Mouse (Mus musculus) midbrain, embryonic 16.5 days (tissue): Measurements from ENCODE around the gene Gm614. TPM values are rescaled to one million over a fixed set of nuclear protein-coding genes. Genes with fewer than 3 reads are reported as not detected.

Source experiments
- ATAC-seq: fragments of 200-750 bp; cut with Nextera tagmentation; 2 replicates; pipeline ENCODE4 v1.8.0; 2017; ENCODE audit warnings: moderate TSS enrichment
- H3K27ac ChIP-seq: fragments of 300-500 bp; sonication (generic); 2 replicates; pipeline ENCODE4 v1.5.1; 2014; ENCODE audit warnings: mild to moderate bottlenecking, low read length, mixed read lengths
- H3K27me3 ChIP-seq: fragments of 300-500 bp; sonication (generic); 2 replicates; pipeline ENCODE4 v1.6.1; 2014; ENCODE audit warnings: low read depth, low read length, mixed read lengths; ENCODE audit not compliant: control insufficient read depth, insufficient read depth
- H3K36me3 ChIP-seq: fragments of 300-500 bp; sonication (generic); 2 replicates; pipeline ENCODE4 v1.6.1; 2014; ENCODE audit warnings: mild to moderate bottlenecking, low read length, moderate library complexity, mixed read lengths; ENCODE audit not compliant: control insufficient read depth, insufficient read depth
- H3K4me1 ChIP-seq: fragments of 300-500 bp; sonication (generic); 2 replicates; pipeline ENCODE4 v1.6.1; 2014; ENCODE audit warnings: mild to moderate bottlenecking, low read length, mixed read lengths; ENCODE audit not compliant: control insufficient read depth, insufficient read depth
- H3K4me2 ChIP-seq: fragments of 300-500 bp; sonication (generic); 2 replicates; pipeline ENCODE4 v1.6.1; 2014; ENCODE audit warnings: mild to moderate bottlenecking, low read length, mixed read lengths
- H3K4me3 ChIP-seq: fragments of 300-500 bp; sonication (generic); 2 replicates; pipeline ENCODE4 v1.5.1; 2014; ENCODE audit warnings: low read depth, mild to moderate bottlenecking, low read length, moderate library complexity, mixed read lengths
- H3K9ac ChIP-seq: fragments of 300-500 bp; sonication (generic); 2 replicates; pipeline ENCODE4 v1.6.1; 2014; ENCODE audit warnings: low read depth, low read length, mixed read lengths
- H3K9me3 ChIP-seq: fragments of 300-500 bp; sonication (generic); replicated peaks from 2 replicates; pipeline ENCODE4 v1.6.1; 2014; ENCODE audit warnings: mild to moderate bottlenecking, low read length, mixed read lengths; ENCODE audit not compliant: control insufficient read depth, poor library complexity, severe bottlenecking
- whole genome bisulfite sequencing: fragments of 180-500 bp; shearing (Covaris S2); extraction: QIAGEN DNeasy Blood & Tissue Kit; methylation state at CpG from one replicate; pipeline ENCODE4 v1.1.7; 2014; 5-methylcytosine and 5-hydroxymethylcytosine counted together
- polyA plus RNA-seq: library from polyadenylated mRNA; unstranded; fragments of >200 nt; fragmentation: Nextera tagmentation; extraction: Ambion mirVana; gene quantifications from 2 replicates; pipeline ENCODE4 v1.2.1, GENCODE M21; 2015

Gm614 gene
- not detected in 2 replicates for polyA plus RNA-seq

- 64% methylated on average over 1 of the region's 1 CpGs for WGBS
- no peak within 1 kb of the TSS for H3K4me2 ChIP-seq
- H3K9me3 ChIP-seq = no peaks in the 10 kb centered on the region
- H3K27ac ChIP-seq = no peak within 1 kb of the TSS
- H3K4me3 ChIP-seq = no peak within 1 kb of the TSS
- no peaks in the 10 kb centered on the region for H3K27me3 ChIP-seq
- no peaks in the 10 kb centered on the region for H3K36me3 ChIP-seq
- no peaks in the 10 kb centered on the region; the same call in 1 of the 2 replicates for H3K4me1 ChIP-seq
- no peak within 1 kb of the TSS for H3K9ac ChIP-seq
- no peak for ATAC-seq
Observed at GRCm38 (mm10) chrX:101263892-101264291, at the start of gene Gm614. Gm614 (minus strand) TSS chrX:101263992.

DNA sequence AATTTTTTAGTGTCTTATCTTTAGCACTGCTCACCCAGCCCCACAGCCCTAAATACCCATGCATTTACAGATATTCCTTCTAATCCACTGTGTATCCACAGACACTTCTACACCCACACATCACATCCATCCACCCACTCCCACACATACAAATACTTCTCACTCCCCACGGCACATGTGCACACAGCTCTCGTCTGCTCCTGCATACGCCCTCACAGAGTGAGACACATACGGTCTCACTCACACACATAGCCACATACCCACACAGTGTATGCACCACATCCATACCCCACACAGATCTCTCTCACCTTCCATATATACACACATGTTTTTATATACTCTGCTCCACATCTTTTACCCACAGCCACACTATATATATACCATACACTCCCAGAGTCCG lies 45.5 kb upstream of the Gm614 start:
- peaks cover 5% of the 10 kb centered on the region for H3K4me1 ChIP-seq
- no peak overlapping the region for H3K27ac ChIP-seq
- H3K9ac ChIP-seq = no peak overlapping the region
- 91% methylated on average over 5 of the region's 5 CpGs for WGBS
- no peaks in the 10 kb centered on the region for H3K9me3 ChIP-seq
- no peak overlapping the region for H3K4me3 ChIP-seq
- ATAC-seq = no peak
- no peaks in the 10 kb centered on the region for H3K27me3 ChIP-seq
- 0 out of 2 replicates have a peak, but pooled peaks cover 7% of the 10 kb centered on the region for H3K36me3 ChIP-seq
- no peak overlapping the region for H3K4me2 ChIP-seq

DNA sequence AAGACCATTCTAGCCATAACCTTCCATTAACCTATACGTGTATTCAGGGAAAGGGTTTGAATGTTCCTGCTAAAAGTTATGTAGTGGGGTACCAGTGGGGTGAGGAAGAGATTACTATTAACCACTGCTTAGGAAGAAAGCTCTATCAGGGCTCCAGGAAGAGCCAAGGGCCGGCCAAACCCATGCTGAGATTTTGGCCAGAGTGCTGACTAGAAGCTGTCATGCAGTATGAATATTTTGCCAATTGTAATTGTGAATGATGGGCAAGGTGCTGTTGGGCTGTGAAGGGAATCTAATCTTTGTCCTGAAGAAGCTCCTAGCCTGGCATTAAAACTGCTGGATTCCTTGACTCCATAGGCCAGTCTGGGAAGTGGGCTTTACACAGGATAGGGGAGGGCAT lies 40.9 kb upstream of the Gm614 start:
- WGBS = 24% methylated on average over 2 of the region's 2 CpGs
- no peak overlapping the region for H3K9ac ChIP-seq
- ATAC-seq = no peak

DNA sequence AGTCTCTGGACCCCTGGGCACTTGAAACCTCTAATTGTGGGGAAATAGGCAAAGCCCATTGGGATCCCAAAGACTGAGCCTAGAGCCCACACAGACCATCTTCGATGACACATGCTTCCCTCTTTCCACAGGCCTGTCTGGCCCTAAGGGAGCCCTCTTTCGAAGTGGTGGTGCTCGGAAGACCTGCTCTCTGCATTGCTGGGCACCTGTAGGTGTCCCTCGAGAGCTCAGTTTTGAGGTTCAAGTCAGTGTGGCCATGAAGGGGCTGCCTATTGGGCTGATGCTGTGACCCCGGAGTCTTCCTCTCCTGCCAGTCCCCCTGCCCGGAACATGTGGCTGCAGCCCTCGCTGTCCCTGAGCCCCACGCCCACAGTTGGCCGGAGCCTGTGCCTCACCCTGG lies 37.9 kb upstream of the Gm614 start:
- Histone ChIP-seq H3K4me3 (peak overlapping the region; percentile 57), H3K9ac (peak overlapping the region; percentile 78), H3K27ac (no peak overlapping the region), H3K27me3 (no peaks in the 10 kb centered on the region; the same call in 1 of the 2 replicates), H3K4me1 (peaks cover 26% of the 10 kb centered on the region), H3K4me2 (peak overlapping the region; percentile 70), H3K9me3 (no peaks in the 10 kb centered on the region), H3K36me3 (0 out of 2 replicates have a peak, but pooled peaks cover under 1% of the 10 kb centered on the region)
- 58% methylated on average over 9 of the region's 9 CpGs for WGBS
- no peak for ATAC-seq

More for the DNA sequence above, 40.9 kb upstream of the Gm614 start:
- Histone ChIP-seq H3K27ac (no peak overlapping the region), H3K4me3 (no peak overlapping the region), H3K4me2 (no peak overlapping the region), H3K36me3 (0 out of 2 replicates have a peak, but pooled peaks cover 5% of the 10 kb centered on the region), H3K4me1 (peaks cover 22% of the 10 kb centered on the region), H3K9me3 (no peaks in the 10 kb centered on the region), H3K27me3 (no peaks in the 10 kb centered on the region)

GRCm38 (mm10) chrX:101300427-101301030 lies 36.7 kb upstream of the Gm614 start:
- Histone ChIP-seq H3K4me3 (peak overlapping the region; percentile 57), H3K9ac (peak overlapping the region; percentile 78), H3K36me3 (no peaks in the 10 kb centered on the region), H3K9me3 (no peaks in the 10 kb centered on the region), H3K4me2 (peak overlapping the region; percentile 70), H3K27ac (peak overlapping the region; percentile 88), H3K4me1 (peaks cover 26% of the 10 kb centered on the region), H3K27me3 (no peaks in the 10 kb centered on the region; the same call in 1 of the 2 replicates)
- ATAC-seq = peak; percentile 44
- WGBS = 20% methylated on average over 13 of the region's 13 CpGs

DNA sequence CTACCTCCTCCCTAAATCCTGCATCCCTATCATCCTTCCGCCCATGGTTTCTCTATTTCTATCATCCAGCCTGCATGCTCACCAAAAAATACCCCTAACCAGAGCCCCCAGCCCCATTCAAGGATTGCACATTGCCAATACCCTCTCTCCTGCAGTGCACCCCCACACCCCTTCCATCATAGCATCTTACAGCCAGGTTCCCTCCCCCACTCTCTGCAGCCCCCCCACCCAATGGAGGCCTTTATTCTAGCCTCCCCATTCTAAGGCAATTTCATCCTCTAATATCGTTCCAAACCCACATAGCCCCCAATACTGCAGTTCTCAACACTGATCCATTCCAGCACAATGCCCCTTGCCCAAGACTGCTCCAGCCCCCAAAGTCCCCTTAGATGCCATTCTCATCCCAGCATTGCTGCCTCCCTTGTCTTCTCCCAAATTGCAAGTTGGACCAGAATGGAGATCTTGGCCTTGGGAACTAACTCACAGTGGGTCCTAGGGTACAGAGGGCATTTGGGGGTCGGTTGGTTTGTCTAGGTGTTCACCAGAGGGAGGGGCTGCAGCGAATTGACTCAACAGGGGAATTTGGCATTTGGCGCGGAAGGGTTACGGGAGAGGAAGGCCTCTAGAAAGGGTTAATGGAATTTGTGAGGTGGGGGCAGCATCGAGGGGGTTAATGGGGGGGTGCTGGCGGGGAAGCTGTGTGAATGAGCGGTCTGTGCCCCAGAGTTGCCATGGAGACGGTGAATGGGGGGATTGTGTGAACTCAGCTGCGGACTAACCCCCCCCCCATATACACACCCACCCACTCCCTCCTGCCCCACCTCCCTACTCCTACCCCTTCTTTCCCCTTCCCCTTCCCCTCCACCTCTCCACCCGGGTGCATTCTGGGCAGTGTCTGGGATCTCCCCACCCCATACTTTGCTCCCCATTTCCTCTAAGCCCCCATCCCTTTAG lies 36.0 kb upstream of the Gm614 start:
- peak overlapping the region; percentile 70 for H3K4me2 ChIP-seq
- peaks cover 26% of the 10 kb centered on the region for H3K4me1 ChIP-seq
- peak; percentile 76 for ATAC-seq
- no peaks in the 10 kb centered on the region; the same call in 1 of the 2 replicates for H3K27me3 ChIP-seq
- peak overlapping the region; percentile 88 for H3K27ac ChIP-seq
- no peaks in the 10 kb centered on the region for H3K9me3 ChIP-seq
- peak overlapping the region; percentile 78 for H3K9ac ChIP-seq
- whole genome bisulfite sequencing = 23% methylated on average over 9 of the region's 13 CpGs
- H3K4me3 ChIP-seq = peak overlapping the region; percentile 57
- no peaks in the 10 kb centered on the region for H3K36me3 ChIP-seq

DNA sequence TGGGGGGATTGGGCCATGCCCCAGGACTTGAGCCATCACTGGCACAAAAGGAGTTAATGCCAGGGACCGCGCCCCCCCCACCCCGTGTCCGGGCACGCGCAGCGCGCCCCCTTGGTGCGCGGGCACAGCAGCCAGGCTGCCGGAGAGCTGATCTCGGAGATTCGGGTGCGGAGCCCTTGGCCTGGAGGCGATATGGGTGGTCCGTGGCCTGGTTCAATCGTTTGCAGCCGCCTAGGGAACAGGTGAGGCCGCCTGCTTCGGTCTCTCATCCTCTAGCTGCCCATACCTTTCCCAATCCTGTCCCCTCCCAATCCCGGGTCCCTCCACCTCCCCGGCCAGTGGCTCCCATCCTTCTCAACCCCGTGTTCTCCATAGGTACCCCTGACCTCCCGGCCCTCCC lies 35.3 kb upstream of the Gm614 start, which contains the start of gene Nlgn3:
Nlgn3 (plus strand) TSS at position 114 of the 400 bp plus-strand sequence.
- Histone ChIP-seq H3K9me3 (no peaks in the 10 kb centered on the region), H3K4me2 (peak within 1 kb of the TSS; percentile 70), H3K9ac (peak within 1 kb of the TSS; percentile 78), H3K27me3 (no peaks in the 10 kb centered on the region; the same call in 1 of the 2 replicates), H3K4me1 (peaks cover 22% of the 10 kb centered on the region), H3K36me3 (peaks cover 3% of the 10 kb centered on the region), H3K4me3 (peak within 1 kb of the TSS; percentile 57), H3K27ac (peak within 1 kb of the TSS; percentile 88)
- peak; percentile 28 for ATAC-seq
- 13% methylated on average over 13 of the region's 24 CpGs for WGBS

DNA sequence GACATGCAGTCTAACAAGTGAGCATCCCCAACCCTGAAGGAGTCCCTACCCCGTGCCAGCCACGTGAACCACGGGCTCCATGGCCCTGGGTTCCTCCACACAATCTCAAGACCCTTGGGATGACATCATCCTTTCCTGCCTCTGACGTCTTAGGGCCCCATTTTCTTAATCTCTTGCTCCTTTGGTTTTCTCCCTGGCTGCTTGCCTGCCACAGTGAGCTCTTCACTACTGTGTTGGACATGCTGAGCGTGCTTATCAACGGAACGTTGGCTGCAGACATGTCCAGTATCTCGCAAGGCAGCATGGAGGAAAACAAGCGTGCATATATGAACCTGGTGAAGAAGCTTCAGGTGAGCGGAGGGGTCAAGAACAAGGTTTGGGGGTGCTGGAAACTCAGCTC lies 26.3 kb upstream of the Gm614 start:
- WGBS = 93% methylated on average over 10 of the region's 10 CpGs
- Histone ChIP-seq H3K4me2 (no peak overlapping the region), H3K27ac (no peak overlapping the region), H3K9me3 (no peaks in the 10 kb centered on the region), H3K36me3 (peaks cover 16% of the 10 kb centered on the region), H3K9ac (no peak overlapping the region), H3K27me3 (no peaks in the 10 kb centered on the region), H3K4me3 (no peak overlapping the region), H3K4me1 (no peaks in the 10 kb centered on the region)
- ATAC-seq = no peak
